Mouse (Mus musculus): ENCODE measurements around the gene Ifi209. TPM values are rescaled to one million over a fixed set of nuclear protein-coding genes. Genes with fewer than 3 reads are reported as not detected.

Ifi209 gene
- 10 to 100 TPM; 28.4 to 38.0 TPM for total RNA-seq (2023)

DNA sequence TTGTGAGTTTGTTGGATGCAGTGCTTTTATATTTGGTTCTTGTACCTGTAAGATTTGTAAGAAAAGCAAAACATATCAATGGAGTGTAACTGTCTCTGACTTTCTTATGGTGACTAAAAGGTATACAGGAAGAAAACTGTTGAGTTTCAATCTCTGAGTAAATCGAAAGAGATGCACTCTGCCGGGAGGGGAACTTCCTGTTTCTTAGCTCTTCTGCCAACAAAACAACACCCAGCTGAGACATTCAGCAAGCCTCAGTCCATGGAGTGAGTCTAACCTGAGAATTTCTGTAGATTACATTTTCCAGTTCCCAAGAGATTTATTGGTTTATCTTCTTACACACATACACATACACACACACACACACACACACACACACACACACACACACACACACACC, at the start of gene Ifi209:
TSS of gene Ifi209 (plus strand) at position 296 of the 400 bp plus-strand sequence.

DNA sequence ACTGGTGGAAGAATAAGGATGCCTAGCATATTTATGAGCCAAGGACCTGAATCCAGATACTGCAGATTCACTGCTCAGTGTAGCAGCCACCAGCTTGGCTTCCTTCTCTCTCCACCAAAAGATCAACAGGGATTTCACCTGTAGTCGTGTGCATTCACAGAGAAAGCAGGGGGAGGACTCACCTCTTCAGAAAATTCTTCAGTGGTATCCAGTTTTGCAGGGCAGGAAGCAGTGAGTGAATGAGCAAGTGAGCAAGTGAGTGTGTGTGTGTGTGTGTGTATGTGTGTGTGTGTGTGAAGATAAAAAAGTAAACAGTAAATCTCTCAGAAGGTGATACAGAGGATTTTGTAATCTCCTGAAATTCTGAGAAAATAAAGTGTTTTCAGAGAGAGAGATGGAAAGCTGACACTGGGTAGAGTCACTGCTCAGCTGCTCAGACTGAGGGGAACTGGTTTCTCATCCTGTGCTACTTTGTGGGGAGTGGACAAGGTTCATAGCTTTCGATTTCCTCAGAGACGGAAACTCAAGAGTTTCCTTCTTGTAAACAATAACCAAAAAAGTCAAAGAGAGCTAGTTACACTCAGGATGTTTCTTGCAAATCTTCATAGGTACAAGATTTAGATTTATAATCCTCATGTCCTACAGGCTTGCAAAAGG, 31.8 kb upstream of the Ifi209 start, which contains the start of gene Ifi213:
TSS of gene Ifi213 (minus strand) at position 437 of the 657 bp plus-strand sequence.

DNA sequence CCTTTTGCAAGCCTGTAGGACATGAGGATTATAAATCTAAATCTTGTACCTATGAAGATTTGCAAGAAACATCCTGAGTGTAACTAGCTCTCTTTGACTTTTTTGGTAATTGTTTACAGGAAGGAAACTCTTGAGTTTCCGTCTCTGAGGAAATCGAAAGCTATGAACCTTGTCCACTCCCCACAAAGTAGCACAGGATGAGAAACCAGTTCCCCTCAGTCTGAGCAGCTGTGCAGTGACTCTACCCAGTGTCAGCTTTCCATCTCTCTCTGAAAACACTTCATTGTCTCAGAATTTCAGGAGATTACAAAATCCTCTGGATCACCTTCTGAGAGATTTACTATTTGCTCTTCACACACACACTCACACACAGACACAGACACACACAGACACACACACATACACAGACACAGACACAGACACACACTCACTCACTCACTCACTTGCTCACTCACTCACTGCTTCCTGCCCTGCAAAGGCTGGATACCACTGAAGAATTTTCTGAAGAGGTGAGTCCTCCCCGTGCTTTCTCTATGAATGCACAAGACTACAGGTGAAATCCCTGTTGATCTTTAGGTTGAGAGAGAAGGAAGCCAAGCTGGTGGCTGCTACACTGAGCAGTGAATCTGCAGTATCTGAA, 42.9 kb downstream of the Ifi209 start, which contains the start of gene Ifi208:
TSS of gene Ifi208 (plus strand) at position 218 of the 640 bp plus-strand sequence.

Other genes with a start within 250 kb of the Ifi209 start
- 1 to 10 TPM; 1.2 to 1.6 TPM for gene Ifi206, start 139.9 kb upstream of the Ifi209 start, total RNA-seq (2023)
- gene Ifi214, start 95.0 kb upstream of the Ifi209 start, total RNA-seq (2023): under 1 TPM; 0.24 to 0.51 TPM
- gene Ifi213, start 31.6 kb upstream of the Ifi209 start, total RNA-seq (2023): 1 to 10 TPM; 3.6 to 4.2 TPM
- gene Ifi208, start 42.8 kb downstream of the Ifi209 start, total RNA-seq (2023): under 1 TPM; 0.40 to 0.42 TPM
- gene Ifi207, start 110.8 kb downstream of the Ifi209 start, total RNA-seq (2023): 10 to 100 TPM; 17.3 to 21.6 TPM
- 10 to 100 TPM; 30.6 to 34.3 TPM for gene Ifi204, start 136.0 kb downstream of the Ifi209 start, total RNA-seq (2023)